Mouse (Mus musculus): ENCODE measurements around the gene Olfr807. TPM values are rescaled to one million over a fixed set of nuclear protein-coding genes. Genes with fewer than 3 reads are reported as not detected.

Olfr807 gene
- polyA plus RNA-seq (2015; fragmentation: Nextera tagmentation; extraction: Ambion mirVana) = not detected in 2 replicates

DNA sequence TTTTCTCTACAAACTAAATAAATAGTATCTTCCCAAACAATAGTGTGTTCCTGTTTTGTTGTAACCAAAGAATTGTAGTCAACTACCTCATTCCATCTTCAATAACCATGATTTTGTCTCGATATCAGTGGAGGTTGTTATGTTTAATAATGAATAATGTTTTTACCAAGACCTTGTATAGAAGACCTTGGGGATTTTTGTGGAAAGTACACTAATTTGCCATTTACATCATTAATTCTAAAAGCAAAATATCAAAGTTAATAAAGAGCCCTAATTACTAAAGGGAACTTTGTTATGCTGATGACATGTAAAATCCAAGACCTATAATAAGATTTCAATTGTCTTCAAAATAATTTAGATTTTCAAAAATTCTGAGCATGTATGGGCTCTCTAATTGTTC is at the start of gene Olfr807:
Gene Olfr807, minus strand, starts transcription at position 101 of the 400 bp plus-strand sequence.

DNA sequence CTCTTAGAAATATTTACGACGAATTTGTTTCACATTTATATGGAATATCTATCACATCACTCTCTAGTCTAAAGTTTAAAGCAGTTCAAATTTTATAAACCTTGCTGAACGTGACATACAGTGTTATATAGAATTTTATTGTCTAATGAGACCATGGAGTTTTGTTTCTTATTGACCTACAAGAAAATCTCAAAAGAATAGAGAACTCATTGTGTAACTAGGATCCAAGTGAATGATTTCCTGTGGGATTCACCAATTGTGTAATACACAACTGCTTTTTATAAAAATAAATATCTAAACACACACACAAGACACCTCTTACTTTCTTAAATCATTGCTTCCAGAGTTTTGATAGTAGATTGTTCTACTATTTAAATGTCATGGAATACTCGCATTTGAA is 46.7 kb upstream of the Olfr807 start, which contains the start of gene Olfr811:
Gene Olfr811, minus strand, starts transcription at position 101 of the 400 bp plus-strand sequence.

GRCm38 (mm10) chr10:129794817-129795216 is 37.2 kb upstream of the Olfr807 start, which contains the start of gene Olfr810:
Gene Olfr810 (minus strand): TSS chr10:129794917.

GRCm38 (mm10) chr10:129774338-129774737 is 16.7 kb upstream of the Olfr807 start, which contains the start of gene Olfr809:
Gene Olfr809 (plus strand): TSS chr10:129774638.

DNA sequence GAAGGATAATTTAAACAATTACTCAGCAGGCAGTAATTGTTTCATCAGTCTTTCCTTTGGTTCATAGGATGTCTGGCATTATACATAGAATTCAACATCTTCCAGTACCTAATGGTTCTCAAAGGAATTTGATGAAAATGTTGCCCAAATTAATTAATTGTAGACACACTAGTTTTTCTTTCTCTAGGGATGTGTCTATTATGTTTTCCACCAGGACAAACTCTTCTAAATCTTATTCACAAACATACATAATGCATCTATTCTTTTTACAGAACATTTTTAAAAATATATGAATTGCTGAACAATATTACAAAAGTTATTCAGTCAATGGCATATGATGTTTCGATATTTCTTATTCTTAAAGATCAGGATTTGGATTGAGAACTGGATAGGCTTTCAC is 7.6 kb upstream of the Olfr807 start, which contains the start of gene Olfr808:
Gene Olfr808, plus strand, starts transcription at position 301 of the 400 bp plus-strand sequence.

DNA sequence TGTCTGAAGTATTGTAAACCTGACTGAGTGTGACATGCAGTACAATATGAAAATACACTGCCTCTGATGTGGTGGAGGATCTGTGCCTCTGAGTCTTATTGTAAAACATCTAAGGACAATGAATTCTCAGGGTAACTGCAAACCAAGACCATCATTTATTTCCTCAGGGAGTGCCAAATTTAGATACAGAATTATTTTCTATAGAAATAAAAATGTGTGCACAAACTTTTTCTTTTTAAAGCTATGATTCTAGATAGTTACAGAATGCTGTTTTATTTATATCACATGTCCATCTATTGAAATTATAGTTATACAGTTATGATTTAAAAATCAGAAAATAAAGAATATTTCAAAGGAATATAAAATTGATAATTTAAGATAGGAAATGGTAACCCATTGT is 15.8 kb downstream of the Olfr807 start, which contains the start of gene Olfr806:
Gene Olfr806, minus strand, starts transcription at position 101 of the 400 bp plus-strand sequence.

GRCm38 (mm10) chr10:129729275-129729674 is 28.3 kb downstream of the Olfr807 start, which contains the start of gene Olfr805:
Gene Olfr805 (minus strand): TSS chr10:129729375.

Small RNA genes within 50 kb of the gene (microRNA-seq; reads per million reads assigned to microRNA genes)
- gene Gm24485 (ENCODE audit: borderline replicate concordance, insufficient number of aligned reads) = not detected

Other genes starting within 250 kb of the Olfr807 start
- gene Olfr791, start 236.0 kb downstream of the Olfr807 start, polyA plus RNA-seq (2015; fragmentation: Nextera tagmentation; extraction: Ambion mirVana) = not detected in 2 replicates
- gene Olfr792, start 218.6 kb downstream of the Olfr807 start, polyA plus RNA-seq (2015; fragmentation: Nextera tagmentation; extraction: Ambion mirVana) = not detected in 2 replicates
- not detected in 2 replicates for gene Olfr794, start 190.1 kb downstream of the Olfr807 start, polyA plus RNA-seq (2015; fragmentation: Nextera tagmentation; extraction: Ambion mirVana)
- not detected in 2 replicates for gene Olfr796, start 145.2 kb downstream of the Olfr807 start, polyA plus RNA-seq (2015; fragmentation: Nextera tagmentation; extraction: Ambion mirVana)
- not detected in 2 replicates for gene Olfr798, start 129.9 kb downstream of the Olfr807 start, polyA plus RNA-seq (2015; fragmentation: Nextera tagmentation; extraction: Ambion mirVana)
- gene Olfr799, start 120.3 kb downstream of the Olfr807 start, polyA plus RNA-seq (2015; fragmentation: Nextera tagmentation; extraction: Ambion mirVana) = not detected in 2 replicates
- not detected in 2 replicates for gene Olfr800, start 100.1 kb downstream of the Olfr807 start, polyA plus RNA-seq (2015; fragmentation: Nextera tagmentation; extraction: Ambion mirVana)
- gene Olfr801, start 83.9 kb downstream of the Olfr807 start, polyA plus RNA-seq (2015; fragmentation: Nextera tagmentation; extraction: Ambion mirVana) = not detected in 2 replicates
- gene Olfr802, start 69.6 kb downstream of the Olfr807 start, polyA plus RNA-seq (2015; fragmentation: Nextera tagmentation; extraction: Ambion mirVana) = 0.03 and 0.04 TPM in 2 replicates
- not detected in 2 replicates for gene Olfr803, start 63.5 kb downstream of the Olfr807 start, polyA plus RNA-seq (2015; fragmentation: Nextera tagmentation; extraction: Ambion mirVana)
- gene Olfr804, start 54.6 kb downstream of the Olfr807 start, polyA plus RNA-seq (2015; fragmentation: Nextera tagmentation; extraction: Ambion mirVana) = not detected in 2 replicates
- not detected in 2 replicates for gene Olfr805, start 28.4 kb downstream of the Olfr807 start, polyA plus RNA-seq (2015; fragmentation: Nextera tagmentation; extraction: Ambion mirVana)
- not detected in 2 replicates for gene Olfr806, start 15.9 kb downstream of the Olfr807 start, polyA plus RNA-seq (2015; fragmentation: Nextera tagmentation; extraction: Ambion mirVana)
- gene Olfr808, start 7.7 kb upstream of the Olfr807 start, polyA plus RNA-seq (2015; fragmentation: Nextera tagmentation; extraction: Ambion mirVana) = not detected in 2 replicates
- gene Olfr809, start 16.8 kb upstream of the Olfr807 start, polyA plus RNA-seq (2015; fragmentation: Nextera tagmentation; extraction: Ambion mirVana) = not detected in 2 replicates
- not detected in 2 replicates for gene Olfr810, start 37.1 kb upstream of the Olfr807 start, polyA plus RNA-seq (2015; fragmentation: Nextera tagmentation; extraction: Ambion mirVana)
- not detected in 2 replicates for gene Olfr811, start 46.6 kb upstream of the Olfr807 start, polyA plus RNA-seq (2015; fragmentation: Nextera tagmentation; extraction: Ambion mirVana)
- gene Olfr812, start 88.3 kb upstream of the Olfr807 start, polyA plus RNA-seq (2015; fragmentation: Nextera tagmentation; extraction: Ambion mirVana) = not detected in 2 replicates
- gene Olfr813, start 97.6 kb upstream of the Olfr807 start, polyA plus RNA-seq (2015; fragmentation: Nextera tagmentation; extraction: Ambion mirVana) = not detected in 2 replicates
- gene Olfr814, start 122.1 kb upstream of the Olfr807 start, polyA plus RNA-seq (2015; fragmentation: Nextera tagmentation; extraction: Ambion mirVana) = not detected in 2 replicates
- not detected in 2 replicates for gene Olfr815, start 148.1 kb upstream of the Olfr807 start, polyA plus RNA-seq (2015; fragmentation: Nextera tagmentation; extraction: Ambion mirVana)
- not detected in 2 replicates for gene Olfr816, start 157.8 kb upstream of the Olfr807 start, polyA plus RNA-seq (2015; fragmentation: Nextera tagmentation; extraction: Ambion mirVana)
- not detected in 2 replicates for gene Olfr818, start 191.3 kb upstream of the Olfr807 start, polyA plus RNA-seq (2015; fragmentation: Nextera tagmentation; extraction: Ambion mirVana)
- gene Olfr819, start 209.5 kb upstream of the Olfr807 start, polyA plus RNA-seq (2015; fragmentation: Nextera tagmentation; extraction: Ambion mirVana) = not detected in 2 replicates
- not detected in 2 replicates for gene Olfr247, start 218.3 kb upstream of the Olfr807 start, polyA plus RNA-seq (2015; fragmentation: Nextera tagmentation; extraction: Ambion mirVana)
- gene Gm10310, start 227.3 kb upstream of the Olfr807 start, polyA plus RNA-seq (2015; fragmentation: Nextera tagmentation; extraction: Ambion mirVana) = not detected in 2 replicates

All from adrenal gland, postnatal 0 days (tissue).